Mouse (Mus musculus) intestine, postnatal 0 days (tissue): ENCODE data around the gene Gcnt3. TPM values are rescaled to one million over a fixed set of nuclear protein-coding genes. Genes with fewer than 3 reads are reported as not detected.
A peak's percentile ranks its signal among the peaks of the same experiment; 100 is the strongest.

ENCODE experiments used
- ATAC-seq: fragments of 200-750 bp; cut with Nextera tagmentation; 2 replicates; pipeline ENCODE4 v1.8.0; 2017; ENCODE audit warnings: mild to moderate bottlenecking, moderate TSS enrichment, moderate library complexity
- H3K27ac ChIP-seq: fragments of 300-500 bp; sonication (generic); 2 replicates; pipeline ENCODE4 v1.5.1; 2014; ENCODE audit warnings: mild to moderate bottlenecking, low read depth, low read length, moderate library complexity
- H3K27me3 ChIP-seq: fragments of 300-500 bp; sonication (generic); replicated peaks from 2 replicates; pipeline ENCODE4 v1.6.1; 2014; ENCODE audit warnings: low read length, mixed read lengths; ENCODE audit not compliant: control insufficient read depth, insufficient read depth
- H3K36me3 ChIP-seq: fragments of 300-500 bp; sonication (generic); 2 replicates; pipeline ENCODE4 v1.6.1; 2014; ENCODE audit warnings: mild to moderate bottlenecking, moderate library complexity; ENCODE audit not compliant: control insufficient read depth, insufficient read depth
- H3K4me1 ChIP-seq: fragments of 300-500 bp; sonication (generic); replicated peaks from 2 replicates; pipeline ENCODE4 v1.6.1; 2014; ENCODE audit warnings: antibody characterized with exemption, low read length, mixed read lengths; ENCODE audit not compliant: control insufficient read depth, insufficient read depth
- H3K4me2 ChIP-seq: fragments of 300-500 bp; sonication (generic); replicated peaks from 2 replicates; pipeline ENCODE4 v1.6.1; 2014; ENCODE audit warnings: low read depth, mild to moderate bottlenecking, moderate library complexity
- H3K4me3 ChIP-seq: fragments of 300-500 bp; sonication (generic); 2 replicates; pipeline ENCODE4 v1.5.1; 2014; ENCODE audit warnings: low read depth, low read length
- H3K9ac ChIP-seq: fragments of 300-500 bp; sonication (generic); 2 replicates; pipeline ENCODE4 v1.6.1; 2014; ENCODE audit warnings: mild to moderate bottlenecking, low read depth, low read length
- H3K9me3 ChIP-seq: fragments of 300-500 bp; sonication (generic); 2 replicates; pipeline ENCODE4 v1.6.1; 2016; ENCODE audit warnings: mixed run types; ENCODE audit not compliant: control insufficient read depth
- CTCF ChIP-seq: sonication (generic); IDR thresholded peaks from 2 replicates; pipeline ENCODE4 v1.5.1; 2016; ENCODE audit warnings: low read depth, mild to moderate bottlenecking, control low read depth, antibody characterized with exemption, moderate library complexity
- WGBS: fragments of 180-500 bp; shearing (Covaris S2); extraction: QIAGEN DNeasy Blood & Tissue Kit; methylation state at CpG from one replicate; pipeline ENCODE4 v1.1.7; 2014; 5-methylcytosine and 5-hydroxymethylcytosine counted together
- polyA plus RNA-seq: library from polyadenylated mRNA; unstranded; fragments of >200 nt; fragmentation: Nextera tagmentation; extraction: Ambion mirVana; gene quantifications from 2 replicates; pipeline ENCODE4 v1.2.1, GENCODE M21; 2015

Gcnt3 gene
- 11.0 and 11.1 TPM in 2 replicates for polyA plus RNA-seq

DNA sequence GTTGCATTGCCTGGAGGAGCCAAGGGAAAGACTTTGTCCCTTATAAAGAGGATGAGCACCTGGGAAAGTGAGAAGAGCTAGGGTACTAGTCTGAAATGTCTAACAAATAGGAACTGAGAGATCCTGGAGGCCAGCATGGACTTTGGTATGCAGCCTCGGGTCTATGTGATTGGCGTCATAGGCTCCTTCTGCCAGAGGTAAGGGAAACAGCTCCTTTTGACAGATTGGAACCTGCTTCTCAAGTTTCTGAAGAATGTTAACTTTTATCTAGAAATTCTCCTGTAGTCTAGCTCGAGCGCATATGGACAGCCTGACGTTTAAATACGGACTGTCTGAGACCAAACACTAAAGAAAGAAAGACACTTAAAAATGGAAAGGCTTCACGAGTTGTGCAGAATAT, at the start of gene Gcnt3:
Gcnt3 (minus strand) TSS at position 101 of the 400 bp plus-strand sequence.
- ATAC-seq = no peak
- no peak within 1 kb of the TSS for H3K9ac ChIP-seq
- no peak within 1 kb of the TSS for H3K4me2 ChIP-seq
- H3K36me3 ChIP-seq = no peaks in the 10 kb centered on the region
- 51% methylated on average over 7 of the region's 7 CpGs for WGBS
- H3K27me3 ChIP-seq = no peaks in the 10 kb centered on the region
- H3K27ac ChIP-seq = no peak within 1 kb of the TSS; the same call in 1 of the 2 replicates
- H3K4me1 ChIP-seq = no peaks in the 10 kb centered on the region
- no peak within 1 kb of the TSS for H3K4me3 ChIP-seq
- TF ChIP-seq CTCF = no peak
- H3K9me3 ChIP-seq = no peaks in the 10 kb centered on the region

- WGBS = 65% methylated on average over 5 of the region's 5 CpGs
Measured at GRCm38 (mm10) chr9:70087379-70087778, 49.5 kb upstream of the Gcnt3 start.

GRCm38 (mm10) chr9:70086091-70086490, 48.2 kb upstream of the Gcnt3 start:
- H3K4me1 ChIP-seq = no peaks in the 10 kb centered on the region
- WGBS = 42% methylated on average over 6 of the region's 6 CpGs
- no peaks in the 10 kb centered on the region for H3K9me3 ChIP-seq
- H3K9ac ChIP-seq = no peak overlapping the region
- no peak for TF ChIP-seq CTCF
- H3K4me2 ChIP-seq = no peak overlapping the region
- no peak overlapping the region for H3K4me3 ChIP-seq
- no peak for ATAC-seq
- no peaks in the 10 kb centered on the region for H3K27me3 ChIP-seq
- H3K27ac ChIP-seq = no peak overlapping the region
- no peaks in the 10 kb centered on the region for H3K36me3 ChIP-seq

More at GRCm38 (mm10) chr9:70087379-70087778, 49.5 kb upstream of the Gcnt3 start:
- ATAC-seq = no peak
- Histone ChIP-seq H3K4me2 (no peak overlapping the region), H3K27me3 (no peaks in the 10 kb centered on the region), H3K27ac (no peak overlapping the region), H3K9ac (no peak overlapping the region), H3K4me3 (no peak overlapping the region), H3K9me3 (no peaks in the 10 kb centered on the region), H3K36me3 (no peaks in the 10 kb centered on the region), H3K4me1 (no peaks in the 10 kb centered on the region)
- no peak for TF ChIP-seq CTCF

GRCm38 (mm10) chr9:70084107-70084506, 46.2 kb upstream of the Gcnt3 start:
- Histone ChIP-seq H3K27me3 (no peaks in the 10 kb centered on the region), H3K9me3 (no peaks in the 10 kb centered on the region), H3K27ac (no peak overlapping the region), H3K9ac (no peak overlapping the region), H3K4me2 (no peak overlapping the region), H3K4me3 (no peak overlapping the region), H3K36me3 (no peaks in the 10 kb centered on the region), H3K4me1 (no peaks in the 10 kb centered on the region)
- peak; percentile 68 for TF ChIP-seq CTCF
- 64% methylated on average over 11 of the region's 11 CpGs for WGBS
- no peak for ATAC-seq

GRCm38 (mm10) chr9:70082357-70083204, 44.7 kb upstream of the Gcnt3 start:
- no peak for TF ChIP-seq CTCF
- Histone ChIP-seq H3K4me2 (peak overlapping the region; percentile 32; the same call in 1 of the 2 replicates), H3K9me3 (no peaks in the 10 kb centered on the region), H3K27ac (no peak overlapping the region), H3K4me3 (no peak overlapping the region), H3K9ac (no peak overlapping the region), H3K36me3 (no peaks in the 10 kb centered on the region), H3K27me3 (no peaks in the 10 kb centered on the region), H3K4me1 (no peaks in the 10 kb centered on the region)
- WGBS = 52% methylated on average over 25 of the region's 25 CpGs
- ATAC-seq = no peak

GRCm38 (mm10) chr9:70081767-70082166, 43.9 kb upstream of the Gcnt3 start:
- no peaks in the 10 kb centered on the region for H3K27me3 ChIP-seq
- H3K4me3 ChIP-seq = no peak overlapping the region
- ATAC-seq = no peak
- no peaks in the 10 kb centered on the region for H3K36me3 ChIP-seq
- no peaks in the 10 kb centered on the region for H3K9me3 ChIP-seq
- 90% methylated on average over 7 of the region's 7 CpGs for WGBS
- H3K27ac ChIP-seq = no peak overlapping the region
- TF ChIP-seq CTCF = no peak
- H3K9ac ChIP-seq = no peak overlapping the region
- no peak overlapping the region for H3K4me2 ChIP-seq
- H3K4me1 ChIP-seq = no peaks in the 10 kb centered on the region
